Mouse (Mus musculus) adrenal gland, adult 18-20 months (tissue): Measurements from ENCODE around the gene Glrx. TPM values are rescaled to one million over a fixed set of nuclear protein-coding genes. Genes with fewer than 3 reads are reported as not detected.

ENCODE experiments used
- DNase-seq, 2 experiments: peaks; one replicate each; pipeline ENCODE4 v3.0.0; 2021 to 2022; ENCODE audit warnings: low spot score in 2 of 2
- total RNA-seq, 2 experiments: library from RNA; stranded (reverse); gene quantifications; 1 replicate in 1 of 2; 2 replicates in 1 of 2; pipeline ENCODE4 v1.2.3; 2021

The Glrx gene
- total RNA-seq, 2 experiments from 2014 or later = 23.4 to 24.7 TPM

- DNase-seq = no peak
These were observed 40.8 kb downstream of the Glrx start for GRCm38 (mm10) chr13:75880501-75880900.

GRCm38 (mm10) chr13:75883792-75884191 lies 44.1 kb downstream of the Glrx start:
- DNase-seq = no peak

- no peak for DNase-seq
These were observed 52.2 kb downstream of the Glrx start for GRCm38 (mm10) chr13:75891868-75892267.

- DNase-seq = no peak
These were observed 52.6 kb downstream of the Glrx start for GRCm38 (mm10) chr13:75892291-75892690.

GRCm38 (mm10) chr13:75892876-75893275 lies 53.2 kb downstream of the Glrx start:
- no peak for DNase-seq

Other genes starting within 250 kb of the Glrx start
- 100 to 1,000 TPM; 123 to 143 TPM for gene Ell2, start 133.1 kb upstream of the Glrx start, total RNA-seq
- 1 to 10 TPM; 3.2 to 6.0 TPM for gene Rhobtb3, start 104.1 kb downstream of the Glrx start, total RNA-seq
- gene Spata9, start 127.3 kb downstream of the Glrx start, total RNA-seq = not detected
- gene Rfesd, start 178.9 kb downstream of the Glrx start, total RNA-seq = 10 to 100 TPM; 18.9 to 19.2 TPM
- not detected for gene Gpr150, start 217.1 kb downstream of the Glrx start, total RNA-seq